Mouse (Mus musculus) CH12.LX (cell line): Measurements from ENCODE around the gene Il1rn. TPM values are rescaled to one million over a fixed set of nuclear protein-coding genes. Genes with fewer than 3 reads are reported as not detected.

Experiments used
- DNase-seq: peaks from one replicate; pipeline ENCODE4 v3.0.0-alpha.2; 2013; ENCODE audit errors: extremely low read depth
- H3K27ac ChIP-seq: 2 replicates; pipeline ENCODE4 v1.5.1; 2012; ENCODE audit warnings: low read depth, mild to moderate bottlenecking, control low read depth, moderate library complexity; ENCODE audit not compliant: insufficient read depth
- H3K27me3 ChIP-seq: replicated peaks from 2 replicates; pipeline ENCODE3; 2012; ENCODE audit warnings: inconsistent platforms
- H3K36me3 ChIP-seq, 2 experiments: replicated peaks in 1 of 2; 2 replicates each; pipeline versions ENCODE3 to v1.6.1; 2012; ENCODE audit warnings: inconsistent platforms in 1 of 2, low read length in 1 of 2, mild to moderate bottlenecking in 1 of 2, mixed read lengths in 1 of 2, moderate library complexity in 1 of 2; ENCODE audit not compliant: control insufficient read depth in 1 of 2, insufficient read depth in 1 of 2
- H3K4me1 ChIP-seq, 2 experiments: 2 replicates each; pipeline ENCODE4 v1.6.1; 2012; ENCODE audit warnings: inconsistent platforms in 1 of 2, moderate library complexity in 1 of 2; ENCODE audit not compliant: insufficient read depth in 2 of 2, control insufficient read depth in 1 of 2
- H3K4me2 ChIP-seq: 2 replicates; pipeline ENCODE4 v1.6.1; 2012; ENCODE audit warnings: low read depth, mild to moderate bottlenecking, control low read depth; ENCODE audit not compliant: poor library complexity, insufficient read depth, severe bottlenecking
- H3K4me3 ChIP-seq, 3 experiments: fragments of 150-350 bp in 1 of 3; sonication (generic) in 1 of 3; replicated peaks in 1 of 3; 2 replicates each; pipeline versions ENCODE3 to v1.5.1; 2011 to 2012; ENCODE audit warnings: low read depth in 2 of 3, low read length in 2 of 3, mild to moderate bottlenecking in 2 of 3, moderate library complexity in 2 of 3, control low read depth in 1 of 3, improper control_type of control experiment in 1 of 3, inconsistent platforms in 1 of 3, mixed read lengths in 1 of 3; ENCODE audit not compliant: poor library complexity in 1 of 3
- H3K79me2 ChIP-seq: replicated peaks from 2 replicates; pipeline ENCODE4 v1.6.1; 2012; ENCODE audit warnings: mild to moderate bottlenecking, moderate library complexity; ENCODE audit not compliant: control insufficient read depth, poor library complexity, insufficient read depth, severe bottlenecking; ENCODE audit errors: extremely low read depth
- H3K9ac ChIP-seq: 2 replicates; pipeline ENCODE4 v1.6.1; 2012; ENCODE audit warnings: low read depth, mild to moderate bottlenecking, control low read depth, moderate library complexity; ENCODE audit not compliant: insufficient read depth
- H3K9me3 ChIP-seq: replicated peaks from 2 replicates; pipeline ENCODE3; 2012; ENCODE audit warnings: low read length, inconsistent platforms, mixed read lengths
- BHLHE40 ChIP-seq: IDR thresholded peaks from 2 replicates; pipeline ENCODE4 v1.6.1; 2011; ENCODE audit warnings: mild to moderate bottlenecking, low read depth, low read length, improper control_type of control experiment
- CHD1 ChIP-seq: IDR thresholded peaks from 2 replicates; pipeline ENCODE4 v1.6.1; 2012; ENCODE audit warnings: low read depth, low read length, improper control_type of control experiment, inconsistent platforms
- CHD2 ChIP-seq: IDR thresholded peaks from 2 replicates; pipeline ENCODE4 v1.6.1; 2011; ENCODE audit warnings: low read length, improper control_type of control experiment
- ELF1 ChIP-seq: IDR thresholded peaks from 2 replicates; pipeline ENCODE4 v1.6.1; 2014; ENCODE audit warnings: low read depth, mild to moderate bottlenecking, inconsistent platforms, low read length, improper control_type of control experiment
- EP300 ChIP-seq: IDR thresholded peaks from 2 replicates; pipeline ENCODE4 v1.6.1; 2011; ENCODE audit warnings: low read length, improper control_type of control experiment
- ETS1 ChIP-seq: conservative IDR thresholded peaks from 2 replicates; pipeline ENCODE4 v1.6.1; 2012; ENCODE audit warnings: low read depth, mild to moderate bottlenecking, inconsistent platforms, low read length, improper control_type of control experiment, moderate library complexity
- GABPA ChIP-seq: IDR thresholded peaks from 2 replicates; pipeline ENCODE4 v1.6.1; 2012; ENCODE audit warnings: low read depth, low read length, improper control_type of control experiment, inconsistent platforms; ENCODE audit not compliant: insufficient replicate concordance
- HCFC1 ChIP-seq: IDR thresholded peaks from 2 replicates; pipeline ENCODE4 v1.6.1; 2012; ENCODE audit warnings: low read depth, mild to moderate bottlenecking, inconsistent platforms, low read length, improper control_type of control experiment
- IRF4 ChIP-seq: IDR thresholded peaks from 2 replicates; pipeline ENCODE4 v1.6.1; 2014; ENCODE audit warnings: low read depth, mild to moderate bottlenecking, inconsistent platforms, low read length, improper control_type of control experiment
- JUN ChIP-seq: IDR thresholded peaks from 2 replicates; pipeline ENCODE4 v1.6.1; 2011; ENCODE audit warnings: low read depth, mild to moderate bottlenecking, low read length, improper control_type of control experiment, moderate library complexity; ENCODE audit not compliant: insufficient read depth
- JUND ChIP-seq: conservative IDR thresholded peaks from 2 replicates; pipeline ENCODE4 v1.6.1; 2011; ENCODE audit warnings: low read depth, low read length, improper control_type of control experiment
- KAT2A ChIP-seq: IDR thresholded peaks from 2 replicates; pipeline ENCODE4 v1.6.1; 2012; ENCODE audit warnings: low read length, improper control_type of control experiment, inconsistent platforms; ENCODE audit not compliant: insufficient replicate concordance
- MAFK ChIP-seq: IDR thresholded peaks from 2 replicates; pipeline ENCODE4 v1.6.1; 2011; ENCODE audit warnings: low read length, improper control_type of control experiment; ENCODE audit not compliant: insufficient replicate concordance
- MAX ChIP-seq: IDR thresholded peaks from 2 replicates; pipeline ENCODE4 v1.6.1; 2011; ENCODE audit warnings: low read length, improper control_type of control experiment
- MAZ ChIP-seq: IDR thresholded peaks from 2 replicates; pipeline ENCODE4 v1.6.1; 2012; ENCODE audit warnings: low read depth, mild to moderate bottlenecking, inconsistent platforms, low read length, improper control_type of control experiment, moderate library complexity
- MEF2A ChIP-seq: IDR thresholded peaks from 2 replicates; pipeline ENCODE4 v1.6.1; 2014; ENCODE audit warnings: low read depth, mild to moderate bottlenecking, inconsistent platforms, low read length, improper control_type of control experiment, borderline replicate concordance
- MXI1 ChIP-seq: IDR thresholded peaks from 2 replicates; pipeline ENCODE4 v1.6.1; 2011; ENCODE audit warnings: mild to moderate bottlenecking, low read depth, low read length, improper control_type of control experiment
- MYC ChIP-seq: IDR thresholded peaks from 2 replicates; pipeline ENCODE4 v1.6.1; 2011; ENCODE audit warnings: low read depth, mild to moderate bottlenecking, improper control_type of control experiment, low read length
- NELFE ChIP-seq: IDR thresholded peaks from 2 replicates; pipeline ENCODE4 v1.6.1; 2011; ENCODE audit warnings: low read depth, low read length, improper control_type of control experiment
- NRF1 ChIP-seq: IDR thresholded peaks from 2 replicates; pipeline ENCODE4 v1.6.1; 2014; ENCODE audit warnings: low read depth, mild to moderate bottlenecking, inconsistent platforms, low read length, improper control_type of control experiment, moderate library complexity
- PAX5 ChIP-seq: IDR thresholded peaks from 2 replicates; pipeline ENCODE4 v1.6.1; 2012; ENCODE audit warnings: low read length, inconsistent platforms, mixed read lengths
- POLR2A ChIP-seq: IDR thresholded peaks from 2 replicates; pipeline ENCODE4 v1.6.1; 2011; ENCODE audit warnings: low read depth, mild to moderate bottlenecking, improper control_type of control experiment, low read length
- POLR2AphosphoS2 ChIP-seq: IDR thresholded peaks from 2 replicates; pipeline ENCODE4 v1.6.1; 2011; ENCODE audit warnings: low read depth, low read length, improper control_type of control experiment
- RAD21 ChIP-seq: IDR thresholded peaks from 2 replicates; pipeline ENCODE4 v1.6.1; 2011; ENCODE audit warnings: low read depth, mild to moderate bottlenecking, low read length, improper control_type of control experiment, moderate library complexity
- SIN3A ChIP-seq: IDR thresholded peaks from 2 replicates; pipeline ENCODE4 v1.6.1; 2012; ENCODE audit warnings: low read length, improper control_type of control experiment, inconsistent platforms
- TBP ChIP-seq: conservative IDR thresholded peaks from 2 replicates; pipeline ENCODE4 v1.6.1; 2011; ENCODE audit warnings: low read depth, low read length, improper control_type of control experiment
- TCF12 ChIP-seq: IDR thresholded peaks from 2 replicates; pipeline ENCODE4 v1.6.1; 2014; ENCODE audit warnings: low read depth, mild to moderate bottlenecking, inconsistent platforms, low read length, improper control_type of control experiment
- ZC3H11A ChIP-seq: IDR thresholded peaks from 2 replicates; pipeline ENCODE4 v1.6.1; 2012; ENCODE audit warnings: low read depth, mild to moderate bottlenecking, inconsistent platforms, low read length, improper control_type of control experiment
- ZMIZ1 ChIP-seq: IDR thresholded peaks from 2 replicates; pipeline ENCODE4 v1.6.1; 2012; ENCODE audit warnings: low read depth, mild to moderate bottlenecking, inconsistent platforms, low read length, improper control_type of control experiment
- dilution Hi-C: fragments of 300-500 bp; cut with MboI; formaldehyde crosslinking; loops from 2 replicates; pipeline ENCODE4 v1.14.3; 2020; ENCODE audit warnings: low sequenced_read_pairs; ENCODE audit not compliant: extremely low pct_unique_long_range_greater_than_20kb, extremely low pct_ligation_motif_present
- in situ Hi-C: fragments of 300-500 bp; cut with MboI; formaldehyde crosslinking; loops from 3 replicates; pipeline ENCODE4 v1.14.3; 2019; ENCODE audit warnings: low sequenced_read_pairs, low pct_ligation_motif_present, low pct_unique_long_range_greater_than_20kb, mixed read lengths
- polyA plus RNA-seq: library from polyadenylated mRNA; unstranded; fragments of >175 nt; gene quantifications from 2 replicates; pipeline ENCODE4 v1.2.1, GENCODE M21; 2012; ENCODE audit warnings: low read depth; ENCODE audit not compliant: insufficient read length
- total RNA-seq, 2 experiments: library from RNA; depleted of rRNA; stranded (reverse); fragments of 300-350 nt in 1 of 2; fragments of >200 nt in 1 of 2; gene quantifications; 2 replicates each; pipeline ENCODE4 v1.2.3; 2012 to 2014

The Il1rn gene
- total and polyA plus RNA-seq, 3 experiments = 0.37 to 0.98 (median 0.71) TPM

DNA sequence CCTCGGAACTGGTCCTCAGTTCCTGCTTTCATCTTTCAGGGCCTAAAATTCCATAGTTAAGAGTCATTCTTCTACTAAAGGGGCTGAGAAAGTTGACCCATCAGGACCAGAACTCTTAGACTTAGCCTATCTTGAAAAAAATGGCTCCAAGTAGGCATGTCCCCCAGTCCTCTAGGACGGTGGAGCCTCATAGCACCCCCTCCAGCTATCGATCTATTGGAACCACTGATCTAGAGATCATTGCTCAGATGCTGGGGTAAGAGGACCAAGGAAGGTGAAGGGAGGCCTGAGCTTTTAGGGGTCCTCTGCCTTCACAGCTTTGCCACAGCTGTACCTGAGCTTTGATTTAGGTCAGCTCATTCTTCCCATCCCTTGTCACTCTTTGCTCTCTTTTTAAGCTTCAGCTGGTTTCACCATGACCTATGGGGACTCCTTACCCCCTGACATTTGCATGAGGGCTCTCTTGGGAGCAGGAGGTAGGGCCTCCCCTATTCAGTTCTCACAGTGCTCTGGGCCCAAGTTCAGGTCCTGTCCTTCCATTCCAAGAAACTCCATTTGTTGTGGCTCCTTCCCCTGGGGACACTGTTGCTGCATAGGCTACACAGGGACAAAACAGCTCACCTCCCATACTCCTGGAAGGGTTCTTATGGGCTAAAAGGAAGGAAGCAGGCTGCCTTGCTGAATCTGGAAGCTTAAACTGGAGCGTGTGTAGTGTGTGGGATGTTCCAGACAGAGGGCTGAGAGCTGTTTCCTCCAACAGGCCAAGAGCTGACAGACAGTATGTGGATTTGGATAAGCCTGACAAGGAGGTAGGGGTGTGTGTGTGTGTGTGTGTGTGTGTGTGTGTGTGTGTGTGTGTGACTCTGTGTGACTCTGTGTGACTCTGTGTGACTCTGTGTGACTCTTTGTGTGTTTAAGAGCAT lies 51.0 kb downstream of the Il1rn start:
- H3K4me2 ChIP-seq = peak overlapping the region; percentile 98
- peak overlapping the region; percentile 97 for H3K9ac ChIP-seq
- in situ Hi-C loops = no loop called here
- no peaks in the 10 kb centered on the region for H3K9me3 ChIP-seq
- peak overlapping the region; percentile 76 for H3K27ac ChIP-seq
- H3K27me3 ChIP-seq = no peaks in the 10 kb centered on the region
- peak; percentile 78 for DNase-seq
- H3K79me2 ChIP-seq = peaks cover 69% of the 10 kb centered on the region
- H3K36me3 ChIP-seq = peaks cover 28 to 52% of the 10 kb centered on the region in 2 experiments
- TF ChIP-seq BHLHE40 (0 out of 2 replicates have a peak, but pooled peaks have one; percentile 29), HCFC1 (no peak; the same call in 1 of the 2 replicates), JUND (0 out of 2 replicates have a peak, but pooled peaks have one; percentile 13), RAD21 (no peak), SIN3A (peak; percentile 96), KAT2A (peak; percentile 62; the same call in 1 of the 2 replicates), NRF1 (0 out of 2 replicates have a peak, but pooled peaks have one; percentile 16), IRF4 (peak; percentile 75), ELF1 (0 out of 2 replicates have a peak, but pooled peaks have one; percentile 17), TBP (peak; percentile 81; the same call in 1 of the 2 replicates), POLR2AphosphoS2 (0 out of 2 replicates have a peak, but pooled peaks have one; percentile 21), MXI1 (peak; percentile 74), CHD2 (peak; percentile 48; the same call in 1 of the 2 replicates), MAZ (0 out of 2 replicates have a peak, but pooled peaks have one; percentile 18), JUN (no peak), ETS1 (peak; percentile 91), EP300 (peak; percentile 52), MAX (no peak; the same call in 1 of the 2 replicates), GABPA (no peak), MAFK (0 out of 2 replicates have a peak, but pooled peaks have one; percentile 20), MEF2A (peak; percentile 59), POLR2A (peak; percentile 42; the same call in 1 of the 2 replicates), TCF12 (peak; percentile 61; the same call in 1 of the 2 replicates), ZC3H11A (no peak), ZMIZ1 (peak; percentile 42; the same call in 1 of the 2 replicates), CHD1 (peak; percentile 30; the same call in 1 of the 2 replicates), NELFE (0 out of 2 replicates have a peak, but pooled peaks have one; percentile 35), PAX5 (no peak), MYC (no peak; the same call in 1 of the 2 replicates)
- H3K4me1 ChIP-seq = peaks cover 25 to 78% of the 10 kb centered on the region in 2 experiments
- dilution Hi-C loops = no loop called here
- peak overlapping the region; percentile 71 to 98 (median 94) for H3K4me3 ChIP-seq
